Mouse (Mus musculus) v-Abl transformed pro-B cells (cell line): ENCODE results near the gene Tmem178b.

Experiments
- in situ Hi-C, 2 experiments: fragments of 400-800 bp; cut with MboI; formaldehyde crosslinking; loops; one replicate each; pipeline ENCODE4 v1.15.1; 2025; ENCODE audit not compliant: unreplicated experiment in 2 of 2

The Tmem178b gene

DNA sequence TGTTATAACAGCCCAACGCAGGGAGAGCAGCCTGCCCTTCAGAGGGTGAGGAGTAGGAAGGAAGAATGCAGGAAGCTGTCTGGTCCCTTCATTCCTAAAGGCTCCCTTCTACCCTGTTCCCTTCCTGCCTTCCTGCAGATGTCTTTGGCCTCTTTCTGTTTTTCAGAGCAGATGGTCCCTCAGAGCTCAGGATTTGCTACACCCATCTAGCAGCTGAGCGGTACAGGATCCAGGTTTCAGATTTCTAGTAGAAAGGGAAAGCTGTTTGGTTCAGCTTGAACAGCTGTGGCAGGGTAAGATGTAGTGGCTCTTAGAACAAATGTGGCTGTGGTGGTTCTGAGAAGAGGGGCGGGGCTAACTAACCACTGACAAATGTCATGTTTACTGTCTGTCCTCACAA, 197.9 kb downstream of the Tmem178b start:
- in situ Hi-C loops, result no loop called here

DNA sequence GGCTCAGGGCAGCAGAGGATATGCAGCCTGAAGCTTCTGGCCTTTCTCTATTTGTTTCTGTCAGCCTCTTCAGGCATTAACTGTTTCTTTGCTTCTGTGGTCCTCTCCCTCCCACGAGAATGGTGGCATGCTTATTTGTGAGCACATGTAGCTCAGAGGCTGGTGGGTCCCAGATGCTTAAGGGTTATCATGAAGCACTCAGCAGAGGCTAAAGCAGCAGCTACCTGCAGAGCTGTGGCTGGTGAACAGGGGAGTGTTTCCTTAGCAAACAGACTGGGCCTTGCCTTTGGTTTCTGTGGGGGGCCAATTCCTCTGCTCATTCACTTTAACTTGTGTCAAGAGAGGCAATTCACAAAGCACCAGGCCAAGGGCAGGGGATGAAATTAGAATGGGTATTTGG, 203.0 kb downstream of the Tmem178b start:
- in situ Hi-C loops, result no loop called here

DNA sequence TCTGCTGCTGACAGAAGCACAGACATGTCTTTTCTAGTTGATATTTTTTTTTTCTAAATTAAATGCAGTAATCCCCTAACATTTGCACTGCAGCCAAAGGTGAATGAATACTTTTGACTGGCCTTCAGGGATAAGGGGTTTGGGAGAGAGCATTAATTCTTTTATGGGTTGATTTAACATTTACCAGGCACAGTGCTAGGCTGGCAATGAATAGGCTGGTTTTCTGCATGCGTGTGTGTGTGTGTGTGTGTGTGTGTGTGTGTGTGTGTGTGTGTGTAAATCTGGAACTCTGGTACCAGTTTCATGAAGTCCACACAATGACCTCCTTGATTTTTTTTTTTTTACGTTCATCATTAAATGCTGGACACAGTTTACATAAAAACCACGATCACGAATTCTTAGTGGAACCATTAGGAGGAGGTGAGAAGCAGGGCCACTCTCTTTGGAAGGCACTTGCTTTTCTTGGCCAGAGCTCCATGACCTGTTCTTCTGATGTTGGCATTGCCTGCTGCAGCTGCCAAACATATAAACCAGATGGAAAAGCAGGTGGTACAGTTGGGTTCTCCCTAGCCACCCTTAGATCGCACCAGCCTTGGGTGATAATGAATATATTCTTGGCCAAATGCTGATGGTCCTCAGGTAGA, 203.7 kb downstream of the Tmem178b start:
- in situ Hi-C loops, result no loop called here

DNA sequence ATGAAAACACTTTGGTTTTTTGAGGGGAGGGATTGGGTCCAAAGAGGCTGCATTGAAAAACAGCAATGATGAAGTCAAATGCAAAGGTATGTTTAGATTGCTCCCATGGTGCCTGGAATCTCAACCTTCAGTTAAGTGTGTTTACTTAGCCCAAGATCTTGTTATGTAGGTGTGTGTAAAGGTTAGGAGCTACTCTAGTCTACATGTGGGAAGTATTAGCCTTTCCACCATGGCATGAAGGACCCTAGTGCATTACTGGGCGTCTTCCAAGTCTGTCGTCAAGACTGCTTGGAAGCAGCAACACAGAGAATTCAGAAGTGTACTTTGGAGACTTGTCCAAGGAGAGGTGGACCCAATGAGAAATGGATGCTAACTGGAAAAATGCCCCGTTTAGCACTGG, 205.3 kb downstream of the Tmem178b start:
- in situ Hi-C loops, result no loop called here

DNA sequence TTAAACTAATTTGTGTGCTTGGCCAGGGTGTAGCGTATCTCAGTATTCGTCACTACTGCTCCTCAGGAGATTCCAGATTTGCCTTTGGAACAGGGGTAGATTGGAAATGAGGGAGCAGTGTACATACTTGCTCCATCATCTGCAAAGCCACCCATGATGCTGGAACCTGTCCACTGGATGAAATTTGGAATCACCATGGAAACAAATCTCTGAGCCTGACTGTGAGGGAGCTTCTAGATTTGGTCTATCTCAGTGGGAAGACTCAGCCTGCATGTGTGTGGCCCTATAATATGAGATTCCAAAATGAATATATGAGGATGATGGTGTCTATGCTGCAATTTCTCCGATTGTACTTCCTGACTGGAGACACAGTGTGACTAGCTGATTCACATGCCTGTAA, 210.7 kb downstream of the Tmem178b start:
- in situ Hi-C loops, result no loop called here

DNA sequence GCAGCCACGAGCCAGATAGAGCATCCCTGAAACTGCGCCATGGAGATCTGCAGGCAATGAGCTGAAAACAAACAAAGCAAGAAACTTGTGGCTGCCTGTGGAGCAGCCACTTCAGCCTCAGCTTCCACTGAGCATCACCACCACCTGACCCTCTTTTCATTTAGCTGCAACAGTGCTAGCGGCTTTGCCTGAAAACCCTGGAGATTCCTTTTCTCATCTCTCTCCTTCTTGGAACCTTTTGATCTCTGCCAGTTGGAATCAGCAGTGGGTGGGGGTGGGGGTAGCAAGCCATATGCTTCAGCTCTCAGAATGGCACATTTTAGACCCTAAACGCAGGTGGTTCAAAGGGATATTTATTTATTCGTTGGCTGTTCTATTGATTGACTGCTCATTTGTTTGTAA, 218.2 kb downstream of the Tmem178b start:
- in situ Hi-C loops, result no loop called here

DNA sequence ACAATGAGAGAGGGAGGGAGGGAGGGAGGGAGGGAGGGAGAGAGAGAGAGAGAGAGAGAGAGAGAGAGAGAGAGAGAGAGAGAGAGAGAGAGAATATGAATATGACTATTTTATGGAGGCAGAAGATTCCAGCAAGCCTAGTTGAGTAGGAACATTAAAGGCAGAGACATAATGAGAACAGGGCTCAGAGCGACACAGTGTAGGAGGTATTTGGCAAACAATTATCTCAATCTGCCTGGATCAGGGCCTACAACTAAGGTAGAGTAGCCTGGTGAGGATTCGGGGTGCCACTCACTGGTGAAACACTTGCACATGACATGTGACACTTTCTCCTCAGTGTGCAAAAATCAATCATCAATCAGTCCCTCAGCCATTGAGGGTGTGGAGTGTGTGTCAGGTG, 225.4 kb downstream of the Tmem178b start:
- in situ Hi-C loops, result no loop called here

DNA sequence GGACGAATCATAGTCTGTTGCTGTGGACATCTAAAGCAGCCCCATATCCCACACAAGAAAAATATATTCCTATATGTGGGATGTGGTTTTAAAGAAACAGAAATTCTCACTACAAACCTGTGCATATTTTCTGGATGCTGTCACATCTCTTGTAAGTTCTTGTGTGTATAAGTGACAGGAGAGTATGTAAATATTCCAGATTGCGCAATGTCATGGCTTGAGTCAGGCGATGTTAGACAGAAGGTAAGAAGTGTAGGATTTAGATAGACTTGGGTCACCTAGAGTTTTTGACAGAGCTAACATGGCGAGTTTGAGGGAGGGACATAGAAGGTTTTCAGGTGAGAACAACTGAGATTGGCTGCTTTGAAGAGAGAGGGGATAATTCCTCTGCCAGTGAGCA, 228.7 kb downstream of the Tmem178b start:
- in situ Hi-C loops, result no loop called here

DNA sequence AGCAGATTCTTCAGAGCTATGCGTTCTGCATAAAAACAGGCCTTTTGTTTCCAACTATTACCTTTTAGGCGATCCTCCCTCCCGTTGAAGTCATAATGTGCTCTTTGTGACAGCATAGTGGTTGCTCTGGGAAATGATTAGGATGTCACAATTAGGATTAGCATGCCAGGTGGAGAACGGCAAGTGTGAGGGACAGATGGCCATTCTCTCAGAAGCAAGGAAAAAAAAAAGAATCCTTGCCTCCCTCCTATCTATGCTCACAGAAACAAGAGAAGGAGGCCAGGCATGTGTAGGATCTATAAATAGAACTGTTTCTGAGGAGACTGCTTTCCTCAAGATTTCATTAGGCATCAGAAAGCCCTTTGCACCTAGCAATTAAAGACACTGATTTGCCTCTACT, 229.8 kb downstream of the Tmem178b start:
- in situ Hi-C loops, result no loop called here

DNA sequence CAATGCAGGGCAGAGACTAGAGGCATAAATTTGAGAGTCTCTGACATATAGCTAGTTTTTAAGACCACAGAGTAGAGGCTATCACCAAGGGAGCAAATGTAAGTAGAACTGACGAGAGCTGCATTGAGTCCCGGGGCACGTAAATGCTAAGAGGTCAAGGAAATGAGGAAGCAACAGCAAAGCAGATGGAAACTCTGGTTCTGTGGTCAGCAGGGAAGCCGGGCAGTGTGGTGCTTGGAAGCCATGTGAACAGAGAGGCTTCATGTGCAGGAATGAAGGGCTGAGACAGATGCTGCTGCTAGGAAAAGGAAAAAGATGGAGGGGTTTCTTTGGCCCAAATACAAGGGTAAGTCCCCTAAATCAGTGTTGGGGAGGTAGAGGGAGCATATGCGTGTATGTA, 237.0 kb downstream of the Tmem178b start:
- in situ Hi-C loops, result no loop called here

DNA sequence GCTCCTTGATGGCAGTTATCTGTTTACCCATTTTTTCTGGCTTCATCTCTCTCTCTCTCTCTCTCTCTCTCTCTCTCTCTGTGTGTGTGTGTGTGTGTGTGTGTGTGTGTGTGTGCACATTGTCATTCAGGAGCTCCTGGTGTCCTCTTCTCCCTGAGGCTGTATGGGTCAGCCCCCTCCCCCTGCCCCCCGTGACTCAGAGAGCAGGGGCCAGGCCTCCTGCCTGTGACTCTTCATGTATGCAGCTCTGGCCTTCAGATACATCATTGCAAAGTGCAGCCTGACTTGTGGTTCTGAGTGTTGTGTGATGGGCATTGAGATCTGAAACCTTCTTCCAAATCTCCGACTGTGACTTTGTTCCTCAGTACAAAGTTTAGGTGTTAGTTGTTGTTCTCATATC, 237.7 kb downstream of the Tmem178b start:
- in situ Hi-C loops, result no loop called here

DNA sequence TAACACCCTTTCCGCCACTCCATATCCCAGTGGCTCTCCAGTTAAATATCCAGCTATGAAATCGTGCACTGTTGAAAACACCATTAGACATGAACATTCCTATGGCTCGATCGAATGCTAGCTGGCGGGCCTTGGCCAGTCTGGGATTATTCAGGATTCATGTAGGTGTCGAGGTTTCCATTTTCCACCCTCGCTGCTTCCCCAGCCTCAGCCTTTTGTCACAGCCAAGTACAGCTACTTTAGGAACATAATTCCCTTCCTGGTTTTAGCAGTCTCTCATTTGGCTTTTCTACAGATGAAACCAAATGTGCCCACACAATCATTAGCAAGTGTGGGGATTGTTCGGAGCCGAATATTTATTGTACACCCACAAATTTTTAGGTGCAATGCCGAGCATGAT, 239.4 kb downstream of the Tmem178b start:
- in situ Hi-C loops, result no loop called here

DNA sequence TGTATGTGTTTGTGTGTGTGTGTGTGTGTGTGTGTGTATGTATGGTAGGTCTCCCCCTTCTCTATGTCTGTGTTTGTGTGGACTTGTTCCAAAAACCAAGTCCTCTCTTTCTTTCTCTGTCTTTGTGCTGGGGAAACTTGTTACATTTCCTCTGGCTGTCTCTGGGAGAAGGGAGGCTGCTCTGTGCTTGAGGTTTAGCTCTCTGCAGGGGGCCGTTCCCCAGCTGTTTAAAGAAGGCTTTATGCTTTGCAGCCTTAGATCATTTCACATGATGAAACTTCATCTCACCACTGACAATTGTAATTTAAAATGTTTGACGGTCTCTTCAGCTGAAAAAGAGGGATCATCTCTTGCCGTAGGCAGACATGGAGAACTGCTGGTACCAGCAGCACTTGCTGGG, 243.2 kb downstream of the Tmem178b start:
- in situ Hi-C loops, result no loop called here

DNA sequence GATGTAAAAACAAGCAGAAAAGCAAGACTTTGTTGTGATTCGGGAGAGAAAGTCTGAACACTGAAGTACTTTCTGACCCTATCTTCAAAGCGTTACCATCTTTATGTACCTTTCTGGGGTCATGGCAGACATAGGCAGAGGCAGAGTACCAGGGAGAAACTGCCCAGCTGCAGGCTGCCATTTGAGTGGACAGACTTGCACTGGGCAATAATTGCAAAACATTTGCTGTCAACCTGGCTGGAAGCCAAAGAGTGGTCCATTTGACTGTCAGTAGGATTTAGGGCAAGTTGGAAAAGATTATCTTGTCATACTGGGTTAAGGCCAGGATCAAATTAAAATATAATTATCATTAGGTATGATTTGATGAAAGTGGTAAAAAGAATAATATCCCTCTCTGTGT, 247.1 kb downstream of the Tmem178b start:
- in situ Hi-C loops, result no loop called here

DNA sequence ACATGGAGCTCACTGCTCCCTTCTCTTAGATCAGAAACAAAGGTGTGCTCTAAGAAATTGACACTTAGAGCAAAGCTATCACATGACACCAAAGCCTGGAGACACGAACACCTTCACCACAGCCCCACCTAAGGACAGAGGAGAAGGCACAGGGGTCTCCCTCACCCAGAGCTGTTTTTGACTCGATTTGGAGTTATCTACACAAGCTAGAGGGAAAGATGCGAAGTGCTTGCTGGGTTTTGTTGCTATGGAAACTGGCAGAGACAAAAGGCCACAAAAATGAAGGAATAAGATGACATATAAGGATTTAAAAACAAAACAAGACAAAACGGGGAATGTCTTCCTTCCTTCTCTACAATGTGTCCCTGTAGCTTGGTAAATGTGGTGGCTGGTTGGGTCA, 248.4 kb downstream of the Tmem178b start:
- in situ Hi-C loops, result no loop called here

DNA sequence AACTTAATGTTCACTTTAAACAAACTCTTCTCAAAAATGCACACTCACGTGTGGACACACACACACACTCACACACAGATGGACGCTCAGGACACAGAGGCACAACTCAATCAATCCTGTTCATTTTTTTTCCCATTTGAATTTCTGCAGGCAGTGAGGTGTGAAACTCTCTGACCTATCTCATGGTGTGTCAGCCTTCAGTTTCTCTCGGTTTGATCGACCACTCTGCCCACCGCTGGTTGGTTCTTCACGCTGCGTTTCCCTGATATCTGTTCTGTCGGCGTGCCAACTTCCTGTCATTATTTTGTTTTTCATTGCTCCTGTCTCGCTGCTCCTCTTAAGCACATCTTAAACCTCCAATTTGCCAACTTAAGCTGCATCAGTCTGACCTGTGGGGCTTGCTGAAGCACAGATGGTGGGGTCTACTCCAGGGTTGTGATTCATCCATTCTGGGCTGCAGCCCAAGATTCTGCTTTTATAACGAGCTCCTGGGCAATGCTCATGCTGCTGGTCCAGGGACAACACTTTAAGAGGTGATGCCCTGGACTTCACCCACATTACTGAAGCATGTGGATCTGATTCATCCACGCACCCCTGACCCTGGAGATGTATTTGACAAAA, 250.1 kb downstream of the Tmem178b start:
- in situ Hi-C loops, result no loop called here

DNA sequence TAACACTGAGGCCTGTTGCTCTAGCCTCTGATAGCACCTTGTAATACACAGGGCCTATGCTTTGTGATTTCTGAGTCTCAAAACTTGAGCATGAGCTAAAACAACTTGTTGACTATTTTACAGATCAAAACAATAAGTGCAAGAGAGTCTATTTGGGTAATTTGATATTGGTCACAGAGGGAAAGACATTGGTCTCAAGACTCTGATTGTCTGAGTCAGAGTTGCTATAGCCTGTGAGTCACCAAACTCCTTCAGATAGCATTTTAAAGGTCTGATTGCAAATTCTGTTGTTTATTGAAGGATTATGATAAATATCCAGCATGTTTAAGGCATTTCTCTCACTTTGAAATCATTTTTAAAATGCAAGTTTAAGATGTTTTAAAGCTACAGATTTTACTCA, 250.9 kb downstream of the Tmem178b start:
- in situ Hi-C loops, result no loop called here

DNA sequence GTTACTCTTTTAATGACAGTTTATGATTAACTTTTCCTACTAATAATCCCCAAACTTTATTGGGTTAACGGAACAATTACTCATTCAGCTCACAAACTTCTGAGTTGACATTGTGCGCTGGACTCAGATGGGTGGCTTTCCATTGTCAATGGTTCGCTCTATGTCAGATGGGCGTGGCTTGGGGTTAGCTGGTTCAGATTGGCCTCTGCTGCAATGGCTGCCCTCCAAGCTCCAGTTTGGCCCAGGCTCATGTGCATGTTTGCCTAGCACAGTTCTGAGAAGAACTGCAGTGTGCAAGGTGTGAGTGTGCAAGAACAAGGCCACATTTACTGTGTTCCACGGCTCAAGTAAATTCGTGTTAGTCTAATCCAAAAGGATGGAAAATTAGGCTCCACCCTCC, 255.6 kb downstream of the Tmem178b start:
- in situ Hi-C loops, result no loop called here

DNA sequence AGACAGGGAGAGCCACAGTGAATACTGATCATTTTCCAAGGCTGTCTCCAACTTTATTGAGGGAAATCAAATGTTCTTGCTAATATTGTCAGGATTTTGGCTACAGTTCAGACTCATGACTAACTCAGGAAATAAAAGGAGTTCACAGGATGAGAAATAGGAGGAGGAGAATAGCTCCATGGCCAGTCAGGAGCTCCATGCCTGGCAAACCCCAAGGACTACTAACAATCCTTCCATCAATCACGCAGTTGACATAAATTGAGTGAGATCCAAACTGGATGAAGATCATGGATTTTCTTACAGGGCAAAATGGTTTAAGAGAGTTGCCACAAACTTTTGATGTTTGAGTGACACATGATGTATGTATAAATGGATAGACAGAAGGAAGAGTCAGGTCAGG, 258.9 kb downstream of the Tmem178b start:
- in situ Hi-C loops, result no loop called here

DNA sequence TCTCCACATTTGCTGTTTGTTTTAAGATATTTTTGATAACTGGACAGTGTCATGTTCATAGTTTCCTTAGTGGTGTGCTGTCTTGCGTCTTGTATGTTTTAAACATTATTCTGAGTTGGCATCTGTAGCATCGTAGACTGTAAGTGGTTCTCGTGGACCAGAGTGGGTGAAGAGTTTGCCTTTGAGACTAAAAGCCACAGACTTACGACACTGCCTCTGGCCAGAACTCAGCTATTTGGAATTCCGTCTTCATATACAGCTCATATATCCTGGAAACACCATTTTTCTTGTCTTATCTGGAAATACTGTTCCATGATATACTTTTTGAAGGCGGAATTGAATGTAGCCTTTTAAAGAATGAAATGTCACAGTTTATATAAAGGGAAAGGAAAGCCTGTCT, 260.4 kb downstream of the Tmem178b start:
- in situ Hi-C loops, result no loop called here

DNA sequence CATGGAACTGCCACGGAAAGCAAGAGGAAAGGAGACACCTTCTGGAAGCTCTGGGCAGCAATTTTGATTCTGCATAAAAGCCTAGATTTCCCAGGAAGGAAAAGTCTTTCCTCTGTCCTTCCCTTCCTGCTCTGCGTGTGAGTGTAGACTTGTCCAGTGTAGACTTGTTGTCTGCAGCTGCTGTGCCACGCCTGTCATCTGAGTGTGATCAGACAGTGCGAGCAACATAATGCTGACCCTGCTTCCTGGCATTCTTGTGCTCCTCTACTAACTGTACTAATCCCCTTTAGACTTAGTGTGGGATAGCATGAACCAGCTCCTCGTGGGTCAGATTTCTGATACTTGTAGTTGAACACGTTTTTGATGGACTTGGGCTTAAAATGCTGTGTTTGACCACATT, 262.6 kb downstream of the Tmem178b start:
- in situ Hi-C loops, result no loop called here

DNA sequence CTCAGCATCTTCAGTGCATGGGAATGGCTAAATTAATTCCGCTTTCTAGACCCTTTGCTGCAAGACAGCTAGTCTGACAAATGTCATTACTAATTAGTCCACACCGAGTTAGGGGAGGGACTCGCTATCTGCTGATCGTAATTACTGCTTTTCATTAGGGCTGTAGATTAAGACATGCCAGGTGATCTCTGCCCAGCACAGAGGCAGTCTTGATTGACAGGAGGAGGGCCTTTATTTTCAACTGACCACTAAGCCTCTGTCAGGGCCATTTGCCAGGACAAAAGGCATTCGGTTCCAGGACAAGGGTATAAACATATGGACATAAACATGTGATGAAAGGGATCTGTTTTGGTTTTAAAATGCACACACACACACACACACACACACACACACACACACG, 264.3 kb downstream of the Tmem178b start:
- in situ Hi-C loops, result no loop called here
